Mouse (Mus musculus): Measurements from ENCODE around the gene Ccr1. TPM values are rescaled to one million over a fixed set of nuclear protein-coding genes. Genes with fewer than 3 reads are reported as not detected.

Gene Ccr1
- polyA plus RNA-seq (2017; shearing (Covaris generic)) = not detected

GRCm38 (mm10) chr9:123968290-123968912, at the start of gene Ccr1:
Gene Ccr1, minus strand, starts transcription at chr9:123968692.

GRCm38 (mm10) chr9:123978308-123978707, 9.8 kb upstream of the Ccr1 start, which contains the start of gene Ccr1l1:
Gene Ccr1l1, minus strand, starts transcription at chr9:123978408.

Other genes starting within 250 kb of the Ccr1 start
- gene Cxcr6, start 162.2 kb downstream of the Ccr1 start, polyA plus RNA-seq (2017; shearing (Covaris generic)) = 198 TPM
- gene Fyco1, start 116.8 kb downstream of the Ccr1 start, polyA plus RNA-seq (2017; shearing (Covaris generic)) = 26.2 TPM
- 0.74 TPM for gene Xcr1, start 106.7 kb downstream of the Ccr1 start, polyA plus RNA-seq (2017; shearing (Covaris generic))
- not detected for gene Ccr1l1, start 9.7 kb upstream of the Ccr1 start, polyA plus RNA-seq (2017; shearing (Covaris generic))
- gene Ccr3, start 53.3 kb upstream of the Ccr1 start, polyA plus RNA-seq (2017; shearing (Covaris generic)) = 0.26 TPM
- gene Ccr2, start 133.3 kb upstream of the Ccr1 start, polyA plus RNA-seq (2017; shearing (Covaris generic)) = 27.7 TPM
- gene Ccr5, start 152.9 kb upstream of the Ccr1 start, polyA plus RNA-seq (2017; shearing (Covaris generic)) = 36.4 TPM

Measured in effector memory CD4-positive, alpha-beta T cell, adult 5 months (primary cell).